Mouse (Mus musculus) ZHBTc4 (cell line): ENCODE results near the gene Leng8.
"Not testable (repeated sequence)": the region's sequence is repeated elsewhere in the genome, so short reads cannot be mapped to it uniquely, and the experiment has no call there.

ENCODE experiments used
- DNase-seq: peaks from one replicate; pipeline ENCODE4 v3.0.0-alpha.2; 2011; ENCODE audit warnings: low read depth, low spot score

Gene Leng8

GRCm38 (mm10) chr7:4147371-4147770, 10.5 kb downstream of the Leng8 start:
- DNase-seq, result no peak

- DNase-seq, result no peak
These were observed 11.0 kb downstream of the Leng8 start for GRCm38 (mm10) chr7:4147836-4148235.

- no peak for DNase-seq
These were observed 11.7 kb downstream of the Leng8 start for GRCm38 (mm10) chr7:4148341-4149208.

GRCm38 (mm10) chr7:4149209-4150054, 12.6 kb downstream of the Leng8 start:
- DNase-seq, result peak; percentile 91

- no peak for DNase-seq
These were observed 13.3 kb downstream of the Leng8 start, which contains the start of gene Leng9 for GRCm38 (mm10) chr7:4150059-4150541. Leng9 (minus strand) TSS chr7:4150374.

GRCm38 (mm10) chr7:4150811-4151221, 14.0 kb downstream of the Leng8 start:
- peak; percentile 77 for DNase-seq

- no peak for DNase-seq
These were observed 14.4 kb downstream of the Leng8 start for GRCm38 (mm10) chr7:4151241-4151640.

- DNase-seq, result peak; percentile 58
These were observed 17.5 kb downstream of the Leng8 start for GRCm38 (mm10) chr7:4154356-4154755.

GRCm38 (mm10) chr7:4154976-4155375, 18.1 kb downstream of the Leng8 start:
- peak; percentile 72 for DNase-seq

- DNase-seq, result not testable (repeated sequence)
These were observed 24.8 kb downstream of the Leng8 start for GRCm38 (mm10) chr7:4161596-4161995.

GRCm38 (mm10) chr7:4163571-4164072, 26.8 kb downstream of the Leng8 start:
- peak; percentile 67 for DNase-seq

GRCm38 (mm10) chr7:4164090-4164910, 27.5 kb downstream of the Leng8 start, which contains the start of gene Cdc42ep5:
Cdc42ep5 (minus strand) TSS chr7:4164860.
- DNase-seq, result peak; percentile 91

GRCm38 (mm10) chr7:4165286-4165685, 28.4 kb downstream of the Leng8 start:
- DNase-seq, result no peak

- no peak for DNase-seq
These were observed 30.3 kb downstream of the Leng8 start for GRCm38 (mm10) chr7:4167098-4167497.

- no peak for DNase-seq
These were observed 33.5 kb downstream of the Leng8 start for GRCm38 (mm10) chr7:4170193-4170938.

GRCm38 (mm10) chr7:4178438-4178837, 41.6 kb downstream of the Leng8 start:
- DNase-seq, result peak; percentile 77
